Mouse (Mus musculus): ENCODE data around the gene Rnf151.
"Not testable (repeated sequence)": the region's sequence is repeated elsewhere in the genome, so short reads cannot be mapped to it uniquely, and the experiment has no call there.

Rnf151 gene

GRCm38 (mm10) chr17:24732233-24732935 is 14.5 kb upstream of the Rnf151 start:
- ATAC-seq (ENCODE audit: low TSS enrichment): no peak

GRCm38 (mm10) chr17:24730787-24731186 is 12.9 kb upstream of the Rnf151 start:
- no peak for ATAC-seq (ENCODE audit: low TSS enrichment)

- ATAC-seq (ENCODE audit: low TSS enrichment): no peak
These were observed 11.2 kb upstream of the Rnf151 start for GRCm38 (mm10) chr17:24729067-24729466.

GRCm38 (mm10) chr17:24728184-24728583 is 10.3 kb upstream of the Rnf151 start:
- no peak for ATAC-seq (ENCODE audit: low TSS enrichment)

- ATAC-seq (ENCODE audit: low TSS enrichment): no peak
These were observed 9.8 kb upstream of the Rnf151 start, which contains the start of gene Rpl3l for GRCm38 (mm10) chr17:24727618-24728017. Gene Rpl3l (plus strand): TSS chr17:24727820.

- ATAC-seq (ENCODE audit: low TSS enrichment): no peak
These were observed 8.0 kb upstream of the Rnf151 start for GRCm38 (mm10) chr17:24725637-24726390.

GRCm38 (mm10) chr17:24724184-24724583 is 6.3 kb upstream of the Rnf151 start, which contains the start of gene Ndufb10:
Gene Ndufb10 (minus strand): TSS chr17:24724478.
- peak; percentile 79 for ATAC-seq (ENCODE audit: low TSS enrichment)

- 0 out of 2 replicates have a peak, but pooled peaks have one; percentile 5 for ATAC-seq (ENCODE audit: low TSS enrichment)
These were observed 6.0 kb upstream of the Rnf151 start for GRCm38 (mm10) chr17:24723881-24724180.

- ATAC-seq (ENCODE audit: low TSS enrichment): no peak
These were observed 5.4 kb upstream of the Rnf151 start for GRCm38 (mm10) chr17:24723122-24723880.

- no peak for ATAC-seq (ENCODE audit: low TSS enrichment)
These were observed 4.5 kb upstream of the Rnf151 start for GRCm38 (mm10) chr17:24722220-24722924.

- ATAC-seq (ENCODE audit: low TSS enrichment): not testable (repeated sequence)
These were observed 3.6 kb upstream of the Rnf151 start for GRCm38 (mm10) chr17:24721383-24721955.

GRCm38 (mm10) chr17:24720616-24721015 is 2.8 kb upstream of the Rnf151 start:
- ATAC-seq (ENCODE audit: low TSS enrichment): not testable (repeated sequence)

- ATAC-seq (ENCODE audit: low TSS enrichment): peak; percentile 93
These were observed 1.8 kb upstream of the Rnf151 start for GRCm38 (mm10) chr17:24719494-24720222.

- ATAC-seq (ENCODE audit: low TSS enrichment): not testable (repeated sequence)
These were observed 1.1 kb upstream of the Rnf151 start for GRCm38 (mm10) chr17:24718938-24719337.

- no peak for ATAC-seq (ENCODE audit: low TSS enrichment)
These were observed 1.6 kb downstream of the Rnf151 start for GRCm38 (mm10) chr17:24716166-24716682.

GRCm38 (mm10) chr17:24715556-24715955 is 2.3 kb downstream of the Rnf151 start:
- no peak for ATAC-seq (ENCODE audit: low TSS enrichment)

GRCm38 (mm10) chr17:24708646-24709045 is 9.2 kb downstream of the Rnf151 start:
- ATAC-seq (ENCODE audit: low TSS enrichment): no peak

GRCm38 (mm10) chr17:24707801-24708425 is 9.9 kb downstream of the Rnf151 start:
- peak; percentile 45; the same call in 1 of the 2 replicates for ATAC-seq (ENCODE audit: low TSS enrichment)

GRCm38 (mm10) chr17:24706982-24707800 is 10.7 kb downstream of the Rnf151 start, which contains the start of gene Tbl3:
Gene Tbl3 (minus strand): TSS chr17:24707660.
- ATAC-seq (ENCODE audit: low TSS enrichment): peak; percentile 74; the same call in 1 of the 2 replicates

All from frontal cortex, adult (tissue).